Mouse (Mus musculus) forebrain, embryonic 13.5 days (tissue): ENCODE results near the gene Zc3h12c. TPM values are rescaled to one million over a fixed set of nuclear protein-coding genes. Genes with fewer than 3 reads are reported as not detected.
A peak's percentile ranks its signal among the peaks of the same experiment; 100 is the strongest.

Source experiments
- ATAC-seq: fragments of 200-750 bp; cut with Nextera tagmentation; 2 replicates; pipeline ENCODE4 v1.8.0; 2017
- H3K27ac ChIP-seq: fragments of 300-500 bp; sonication (generic); 2 replicates; pipeline ENCODE4 v1.5.1; 2015; ENCODE audit warnings: inconsistent platforms, mild to moderate bottlenecking, moderate library complexity
- H3K27me3 ChIP-seq: fragments of 300-500 bp; sonication (generic); 2 replicates; pipeline ENCODE4 v1.6.1; 2015; ENCODE audit warnings: mild to moderate bottlenecking, inconsistent platforms
- H3K36me3 ChIP-seq: fragments of 300-500 bp; sonication (generic); 2 replicates; pipeline ENCODE4 v1.6.1; 2015; ENCODE audit warnings: mild to moderate bottlenecking, inconsistent platforms; ENCODE audit not compliant: poor library complexity, severe bottlenecking
- H3K4me1 ChIP-seq: fragments of 300-500 bp; sonication (generic); 2 replicates; pipeline ENCODE4 v1.6.1; 2015; ENCODE audit warnings: inconsistent platforms
- H3K4me2 ChIP-seq: fragments of 300-500 bp; sonication (generic); 2 replicates; pipeline ENCODE4 v1.6.1; 2015; ENCODE audit warnings: inconsistent platforms, mild to moderate bottlenecking, moderate library complexity
- H3K4me3 ChIP-seq: fragments of 300-500 bp; sonication (generic); 2 replicates; pipeline ENCODE4 v1.5.1; 2015; ENCODE audit warnings: mild to moderate bottlenecking, inconsistent platforms
- H3K9ac ChIP-seq: fragments of 300-500 bp; sonication (generic); 2 replicates; pipeline ENCODE4 v1.6.1; 2015; ENCODE audit warnings: mild to moderate bottlenecking, inconsistent platforms
- H3K9me3 ChIP-seq: fragments of 300-500 bp; sonication (generic); replicated peaks from 2 replicates; pipeline ENCODE4 v1.6.1; 2016; ENCODE audit warnings: inconsistent platforms
- WGBS: fragments of 180-500 bp; shearing (Covaris S2); methylation state at CpG from one replicate; pipeline ENCODE4 v1.1.7; 2015; 5-methylcytosine and 5-hydroxymethylcytosine counted together
- polyA plus RNA-seq: library from polyadenylated mRNA; unstranded; fragments of >200 nt; fragmentation: Nextera tagmentation; extraction: Ambion mirVana; gene quantifications from 2 replicates; pipeline ENCODE4 v1.2.1, GENCODE M21; 2015

The Zc3h12c gene
- 10.0 and 10.4 TPM in 2 replicates for polyA plus RNA-seq

GRCm38 (mm10) chr9:52167863-52168685 is at the start of gene Zc3h12c:
Gene Zc3h12c, minus strand, starts transcription at chr9:52168572.
- peak; percentile 75 for ATAC-seq
- H3K36me3 ChIP-seq = no peaks in the 10 kb centered on the region
- H3K4me3 ChIP-seq = peak within 1 kb of the TSS; percentile 94
- WGBS = under 1% methylated on average over 75 of the region's 100 CpGs
- no peaks in the 10 kb centered on the region for H3K9me3 ChIP-seq
- H3K27me3 ChIP-seq = 0 out of 2 replicates have a peak, but pooled peaks cover 7% of the 10 kb centered on the region
- H3K27ac ChIP-seq = peak within 1 kb of the TSS; percentile 97
- H3K4me2 ChIP-seq = peak within 1 kb of the TSS; percentile 73
- H3K9ac ChIP-seq = peak within 1 kb of the TSS; percentile 100
- H3K4me1 ChIP-seq = peaks cover 43% of the 10 kb centered on the region

- Histone ChIP-seq H3K4me3 (no peak overlapping the region), H3K27me3 (no peaks in the 10 kb centered on the region), H3K4me1 (no peaks in the 10 kb centered on the region), H3K4me2 (no peak overlapping the region), H3K9me3 (no peaks in the 10 kb centered on the region), H3K9ac (no peak overlapping the region), H3K36me3 (no peaks in the 10 kb centered on the region), H3K27ac (no peak overlapping the region)
- no peak for ATAC-seq
- 86% methylated on average over 4 of the region's 4 CpGs for WGBS
Measured at GRCm38 (mm10) chr9:52217636-52218035, 49.3 kb upstream of the Zc3h12c start.

- no peak overlapping the region for H3K4me2 ChIP-seq
- H3K27ac ChIP-seq = no peak overlapping the region
- H3K36me3 ChIP-seq = no peaks in the 10 kb centered on the region
- no peak overlapping the region for H3K4me3 ChIP-seq
- H3K9me3 ChIP-seq = no peaks in the 10 kb centered on the region
- WGBS = 93% methylated on average over 3 of the region's 3 CpGs
- no peak for ATAC-seq
- no peak overlapping the region for H3K9ac ChIP-seq
- no peaks in the 10 kb centered on the region for H3K4me1 ChIP-seq
- H3K27me3 ChIP-seq = no peaks in the 10 kb centered on the region
Measured at GRCm38 (mm10) chr9:52215291-52215690, 46.9 kb upstream of the Zc3h12c start.

- Histone ChIP-seq H3K27me3 (no peaks in the 10 kb centered on the region), H3K36me3 (no peaks in the 10 kb centered on the region), H3K27ac (no peak overlapping the region), H3K4me3 (no peak overlapping the region), H3K4me1 (no peaks in the 10 kb centered on the region), H3K4me2 (no peak overlapping the region), H3K9me3 (no peaks in the 10 kb centered on the region), H3K9ac (no peak overlapping the region)
- no peak for ATAC-seq
- WGBS = 85% methylated on average over 6 of the region's 6 CpGs
Measured at GRCm38 (mm10) chr9:52212416-52212815, 44.0 kb upstream of the Zc3h12c start.

GRCm38 (mm10) chr9:52208510-52209030 is 40.2 kb upstream of the Zc3h12c start:
- no peak overlapping the region for H3K4me3 ChIP-seq
- no peaks in the 10 kb centered on the region for H3K9me3 ChIP-seq
- no peaks in the 10 kb centered on the region for H3K4me1 ChIP-seq
- no peak overlapping the region for H3K27ac ChIP-seq
- H3K27me3 ChIP-seq = no peaks in the 10 kb centered on the region
- 80% methylated on average over 3 of the region's 3 CpGs for WGBS
- no peak overlapping the region for H3K4me2 ChIP-seq
- ATAC-seq = no peak
- no peak overlapping the region for H3K9ac ChIP-seq
- no peaks in the 10 kb centered on the region for H3K36me3 ChIP-seq

- peak; percentile 33; the same call in 1 of the 2 replicates for ATAC-seq
- Histone ChIP-seq H3K27me3 (no peaks in the 10 kb centered on the region), H3K4me1 (peaks cover 8% of the 10 kb centered on the region; the same call in 1 of the 2 replicates), H3K4me3 (no peak overlapping the region), H3K27ac (no peak overlapping the region), H3K36me3 (no peaks in the 10 kb centered on the region), H3K4me2 (no peak overlapping the region), H3K9ac (no peak overlapping the region), H3K9me3 (no peaks in the 10 kb centered on the region)
- 56% methylated on average over 4 of the region's 4 CpGs for WGBS
Measured at GRCm38 (mm10) chr9:52203189-52203588, 34.8 kb upstream of the Zc3h12c start.

GRCm38 (mm10) chr9:52200271-52200670 is 31.9 kb upstream of the Zc3h12c start:
- no peak overlapping the region for H3K9ac ChIP-seq
- no peak overlapping the region for H3K4me2 ChIP-seq
- WGBS = 80% methylated on average over 4 of the region's 4 CpGs
- no peak overlapping the region for H3K27ac ChIP-seq
- ATAC-seq = no peak
- no peaks in the 10 kb centered on the region for H3K36me3 ChIP-seq
- H3K27me3 ChIP-seq = no peaks in the 10 kb centered on the region
- no peak overlapping the region for H3K4me3 ChIP-seq
- peaks cover 8% of the 10 kb centered on the region; the same call in 1 of the 2 replicates for H3K4me1 ChIP-seq
- no peaks in the 10 kb centered on the region for H3K9me3 ChIP-seq

GRCm38 (mm10) chr9:52195853-52196252 is 27.5 kb upstream of the Zc3h12c start:
- H3K4me3 ChIP-seq = no peak overlapping the region

GRCm38 (mm10) chr9:52193851-52194250 is 25.5 kb upstream of the Zc3h12c start:
- ATAC-seq = no peak
- no peaks in the 10 kb centered on the region for H3K27me3 ChIP-seq
- H3K4me2 ChIP-seq = no peak overlapping the region
- no peak overlapping the region for H3K27ac ChIP-seq
- 88% methylated on average over 5 of the region's 5 CpGs for WGBS
- H3K9me3 ChIP-seq = no peaks in the 10 kb centered on the region
- H3K4me1 ChIP-seq = no peaks in the 10 kb centered on the region
- no peak overlapping the region for H3K4me3 ChIP-seq
- H3K36me3 ChIP-seq = no peaks in the 10 kb centered on the region
- no peak overlapping the region for H3K9ac ChIP-seq

More at GRCm38 (mm10) chr9:52195853-52196252, 27.5 kb upstream of the Zc3h12c start:
- no peak overlapping the region for H3K4me2 ChIP-seq
- no peak overlapping the region for H3K9ac ChIP-seq
- 84% methylated on average over 3 of the region's 3 CpGs for WGBS
- H3K4me1 ChIP-seq = no peaks in the 10 kb centered on the region
- H3K36me3 ChIP-seq = no peaks in the 10 kb centered on the region
- no peaks in the 10 kb centered on the region for H3K27me3 ChIP-seq
- no peaks in the 10 kb centered on the region for H3K9me3 ChIP-seq
- ATAC-seq = no peak
- no peak overlapping the region for H3K27ac ChIP-seq

- Histone ChIP-seq H3K4me2 (no peak overlapping the region), H3K9me3 (no peaks in the 10 kb centered on the region), H3K36me3 (no peaks in the 10 kb centered on the region), H3K9ac (no peak overlapping the region), H3K4me1 (peaks cover 10% of the 10 kb centered on the region), H3K27me3 (no peaks in the 10 kb centered on the region), H3K27ac (no peak overlapping the region), H3K4me3 (no peak overlapping the region)
- no peak for ATAC-seq
- WGBS = 94% methylated on average over 4 of the region's 4 CpGs
Measured at GRCm38 (mm10) chr9:52190907-52191306, 22.5 kb upstream of the Zc3h12c start.

GRCm38 (mm10) chr9:52188106-52188505 is 19.7 kb upstream of the Zc3h12c start:
- H3K9ac ChIP-seq = peak overlapping the region; percentile 22; the same call in 1 of the 2 replicates
- peak overlapping the region; percentile 53 for H3K27ac ChIP-seq
- no peak overlapping the region for H3K4me3 ChIP-seq
- H3K36me3 ChIP-seq = no peaks in the 10 kb centered on the region
- peaks cover 10% of the 10 kb centered on the region for H3K4me1 ChIP-seq
- H3K4me2 ChIP-seq = peak overlapping the region; percentile 48
- 4% methylated on average over 8 of the region's 8 CpGs for WGBS
- ATAC-seq = peak; percentile 94
- 0 out of 2 replicates have a peak, but pooled peaks cover 3% of the 10 kb centered on the region for H3K9me3 ChIP-seq
- H3K27me3 ChIP-seq = no peaks in the 10 kb centered on the region

- Histone ChIP-seq H3K27ac (no peak overlapping the region), H3K36me3 (no peaks in the 10 kb centered on the region), H3K9ac (no peak overlapping the region), H3K27me3 (no peaks in the 10 kb centered on the region), H3K4me3 (no peak overlapping the region), H3K4me2 (no peak overlapping the region), H3K4me1 (peaks cover 10% of the 10 kb centered on the region), H3K9me3 (0 out of 2 replicates have a peak, but pooled peaks cover 3% of the 10 kb centered on the region)
- ATAC-seq = no peak
- 91% methylated on average over 3 of the region's 3 CpGs for WGBS
Measured at GRCm38 (mm10) chr9:52186296-52186941, 18.0 kb upstream of the Zc3h12c start.
